Mouse (Mus musculus) thymus, adult 2 months (tissue): Measurements from ENCODE around the gene Gstp1.

Experiments
- CTCF ChIP-seq: fragments of 200-500 bp; IDR thresholded peaks from 2 replicates; pipeline ENCODE4 v1.5.1; 2012; ENCODE audit warnings: mild to moderate bottlenecking, control low read depth, low read length, moderate library complexity, borderline replicate concordance; ENCODE audit not compliant: control insufficient read depth, poor library complexity, insufficient read depth; ENCODE audit errors: extremely low read depth
- POLR2A ChIP-seq: fragments of 200-500 bp; IDR thresholded peaks from 2 replicates; pipeline ENCODE4 v1.6.1; 2012; ENCODE audit warnings: mild to moderate bottlenecking, low read length, control low read depth, moderate library complexity; ENCODE audit not compliant: control insufficient read depth, poor library complexity, insufficient read depth; ENCODE audit errors: extremely low read depth

GRCm38 (mm10) chr19:4066280-4066679, 28.5 kb upstream of the Gstp1 start:
- TF ChIP-seq POLR2A, result no peak
- no peak for TF ChIP-seq CTCF
